In the genomic region with DNA sequence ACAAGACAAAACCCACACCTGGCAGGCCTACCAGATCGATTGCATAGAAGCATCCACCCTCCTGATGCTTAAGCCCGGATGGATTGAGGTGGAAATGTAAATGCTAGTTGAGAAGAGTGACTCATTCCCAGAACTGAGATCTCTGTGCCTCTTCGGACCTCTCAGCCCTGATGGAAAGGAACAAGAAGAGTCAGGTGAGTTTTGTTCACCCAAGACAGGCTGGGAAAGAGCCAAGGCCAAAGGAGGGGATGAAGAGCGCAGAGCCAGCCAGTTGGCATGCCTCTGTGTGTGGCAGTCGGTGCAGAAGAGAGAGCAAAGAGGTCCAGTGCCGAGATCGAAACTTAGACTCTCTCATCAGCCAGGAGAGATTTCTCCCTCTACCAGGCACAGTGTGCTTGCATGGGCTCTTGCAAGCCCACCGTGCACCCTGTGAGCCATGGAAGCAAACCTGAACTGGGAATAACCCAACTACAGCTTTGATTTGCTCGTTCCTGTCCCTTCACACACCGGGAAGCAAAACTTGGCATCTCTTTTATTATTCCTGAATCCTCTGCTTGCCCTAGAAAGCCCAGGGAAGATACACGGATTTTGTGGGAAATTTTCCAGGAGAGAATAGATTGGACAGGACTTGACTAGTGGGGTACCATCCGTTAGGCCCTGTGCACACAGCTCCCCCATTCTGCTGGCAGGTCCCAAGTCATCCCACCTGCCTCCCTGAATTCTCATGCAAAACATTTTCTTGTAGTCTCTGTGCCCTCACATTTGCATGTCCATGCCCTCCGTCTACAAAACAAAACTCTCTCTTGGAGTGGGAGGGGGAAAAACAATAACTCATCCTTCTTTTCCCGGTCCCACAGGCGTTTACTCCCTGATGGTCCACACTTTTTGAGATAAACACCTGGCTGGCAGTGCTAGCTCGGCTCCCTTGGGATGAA, we compare ENCODE assay signal across 16 mouse cellular contexts.
DNase-seq lines count a peak whose midpoint lies in the region; TF ChIP-seq lines count a peak whose summit lies in the region.
"Had no signal": no experiment of that assay in that cellular context is flagged by ENCODE, and none has a peak within 500 bp of the region (broad histone marks: within the 10 kb centered on the region; RNA-seq: fewer than 3 reads in every experiment).

No protein-coding gene starts in this region.

- 50% methylated on average over 16 of the region's 16 CpGs for WGBS in heart, embryonic 10.5 days
- 37% methylated on average over 16 of the region's 16 CpGs for WGBS in embryonic facial prominence, embryonic 10.5 days

- no peaks in the 10 kb centered on the region for H3K36me3 ChIP-seq in heart, embryonic 10.5 days
- no peaks in the 10 kb centered on the region for H3K36me3 ChIP-seq in E14TG2a.4 (ENCODE audit: insufficient read depth, low read length)
- H3K36me3 ChIP-seq in embryonic facial prominence, embryonic 10.5 days (replicated peaks): no peaks in the 10 kb centered on the region
- H3K36me3 ChIP-seq: embryonic facial prominence, embryonic 15.5 days; forebrain, embryonic 15.5 days; hindbrain, embryonic 15.5 days; limb, embryonic 10.5 days had no signal

- no peak overlapping the region for H3K4me3 ChIP-seq in heart, embryonic 10.5 days
- peak overlapping the region; percentile 65 for H3K4me3 ChIP-seq in E14TG2a.4 (replicated peaks; ENCODE audit: low read length)
- H3K4me3 ChIP-seq in embryonic facial prominence, embryonic 10.5 days: no peak overlapping the region
- H3K4me3 ChIP-seq: embryonic facial prominence, embryonic 15.5 days; forebrain, embryonic 15.5 days; hindbrain, embryonic 15.5 days; limb, embryonic 10.5 days had no signal

- DNase-seq in heart, adult 8-10 months (ENCODE audit: low spot score): peak; percentile 11
- DNase-seq in heart, embryonic 10.5 days (ENCODE audit: low spot score): no peak
- DNase-seq in ZHBTc4 (ENCODE audit: low read depth, low spot score): peak; percentile 69
- DNase-seq in cerebellum, postnatal 25 days: peak; percentile 63 to 74
- DNase-seq in embryonic facial prominence, embryonic 10.5 days (ENCODE audit: low spot score): no peak
- DNase-seq in testis, postnatal 10 days (ENCODE audit: low spot score): no peak
- DNase-seq: adrenal gland, adult 8-10 months; kidney, adult 2 months; right cerebral cortex, postnatal 4 days; thymus, postnatal 14 days had no signal

- H3K27me3 ChIP-seq in heart, embryonic 10.5 days (ENCODE audit: insufficient read depth, poor library complexity, severe bottlenecking): no peaks in the 10 kb centered on the region
- peaks cover 3% of the 10 kb centered on the region; the same call in 1 of the 2 replicates for H3K27me3 ChIP-seq in E14TG2a.4 (ENCODE audit: insufficient read depth, low read length)
- peaks cover 36% of the 10 kb centered on the region for H3K27me3 ChIP-seq in embryonic facial prominence, embryonic 10.5 days (replicated peaks; ENCODE audit: low read depth, poor library complexity, severe bottlenecking)
- H3K27me3 ChIP-seq: embryonic facial prominence, embryonic 15.5 days; hindbrain, embryonic 15.5 days; Patski had no signal

- H3K9me3 ChIP-seq in heart, embryonic 10.5 days: no peaks in the 10 kb centered on the region
- no peaks in the 10 kb centered on the region for H3K9me3 ChIP-seq in E14TG2a.4 (ENCODE audit: low read length)
- H3K9me3 ChIP-seq in embryonic facial prominence, embryonic 10.5 days: no peaks in the 10 kb centered on the region
- H3K9me3 ChIP-seq: embryonic facial prominence, embryonic 15.5 days; forebrain, embryonic 15.5 days; hindbrain, embryonic 15.5 days; limb, embryonic 10.5 days had no signal

- peaks cover 17% of the 10 kb centered on the region for H3K4me1 ChIP-seq in heart, embryonic 10.5 days
- H3K4me1 ChIP-seq in E14TG2a.4 (replicated peaks; ENCODE audit: low read depth, low read length): peaks cover 83% of the 10 kb centered on the region
- peaks cover 36% of the 10 kb centered on the region for H3K4me1 ChIP-seq in embryonic facial prominence, embryonic 10.5 days

- H3K27ac ChIP-seq in heart, embryonic 10.5 days: no peak overlapping the region
- no peak overlapping the region for H3K27ac ChIP-seq in embryonic facial prominence, embryonic 10.5 days (replicated peaks)
- H3K27ac ChIP-seq: embryonic facial prominence, embryonic 15.5 days; forebrain, embryonic 15.5 days; hindbrain, embryonic 15.5 days; limb, embryonic 10.5 days had no signal

- no peak for TF ChIP-seq CTCF in E14TG2a.4 (conservative IDR thresholded peaks at IDR 0.05; ENCODE audit: low read length)

Comparison
In these comparisons a context has a peak if more than half of its experiments do, and no peak if none do; other contexts are left out.
1. DNase-seq: peak in heart, adult 8-10 months (single experiment), ZHBTc4 (single experiment) and cerebellum, postnatal 25 days (2 of 2); none in heart, embryonic 10.5 days (single experiment), embryonic facial prominence, embryonic 10.5 days (single experiment) and testis, postnatal 10 days (single experiment).